Mouse (Mus musculus) 3T3-L1 (cell line): ENCODE results near the gene Mdc1.

Experiments used
- DNase-seq: peaks from one replicate; pipeline ENCODE4 v3.0.0-alpha.2; 2015; ENCODE audit warnings: low read depth, low spot score

The Mdc1 gene

DNA sequence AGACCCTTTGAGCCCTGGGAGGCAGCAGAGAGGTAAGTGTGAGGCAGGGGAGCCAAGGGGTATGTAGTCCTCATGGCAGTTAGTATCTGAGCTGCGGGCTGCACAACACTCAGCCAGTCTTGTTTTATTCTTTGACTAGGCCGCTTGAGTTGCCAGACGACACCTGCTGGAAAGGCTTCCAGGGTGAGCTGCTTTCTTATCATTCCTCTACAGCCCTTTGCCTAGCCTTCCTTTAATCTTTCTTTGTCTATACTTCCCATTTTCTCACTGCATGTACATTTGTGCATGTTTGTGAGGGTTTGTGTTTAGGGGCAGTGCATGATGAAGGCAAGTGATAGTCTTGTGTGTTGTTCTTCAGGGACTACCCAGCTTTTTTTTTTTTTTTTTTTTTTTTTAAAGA lies 9.7 kb downstream of the Mdc1 start:
- DNase-seq: no peak

DNA sequence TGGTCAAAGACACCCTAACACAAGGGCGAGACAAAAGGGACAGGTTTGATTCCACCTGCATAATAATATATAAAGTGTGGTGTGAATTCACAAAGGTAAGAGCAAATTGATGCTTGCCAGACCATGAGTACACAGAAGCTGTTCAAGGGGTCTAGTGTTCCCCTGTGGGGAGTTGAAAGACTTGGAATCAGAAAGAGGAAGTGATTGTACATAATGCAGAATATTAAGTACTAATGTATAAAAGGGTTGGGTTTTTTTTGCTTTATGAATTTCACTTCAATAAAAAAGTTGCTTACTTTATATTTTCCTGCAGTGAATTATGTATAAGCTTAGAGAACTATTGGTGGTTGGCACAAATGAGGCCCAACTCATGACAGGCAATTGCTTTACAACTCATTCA lies 18.1 kb downstream of the Mdc1 start:
- no peak for DNase-seq

DNA sequence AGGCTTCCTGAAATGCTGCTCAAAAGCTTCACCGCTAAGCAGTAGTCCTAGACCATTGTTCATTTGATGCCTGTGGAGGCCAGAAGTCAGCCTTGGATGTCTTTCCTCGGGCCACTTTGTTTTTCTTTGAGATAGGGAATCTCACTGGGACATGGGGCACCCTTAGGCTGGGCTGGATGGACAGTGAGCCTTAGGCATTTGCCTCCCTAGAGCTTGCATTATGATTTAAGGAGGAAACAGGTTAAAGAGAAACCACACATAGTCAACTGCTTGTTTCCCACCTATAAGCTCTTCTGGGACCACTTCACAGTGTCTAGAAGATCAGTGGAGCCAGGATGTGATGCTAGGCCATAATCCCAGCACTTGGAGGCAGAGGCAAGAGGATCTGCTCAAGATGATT lies 18.5 kb downstream of the Mdc1 start:
- DNase-seq: no peak

DNA sequence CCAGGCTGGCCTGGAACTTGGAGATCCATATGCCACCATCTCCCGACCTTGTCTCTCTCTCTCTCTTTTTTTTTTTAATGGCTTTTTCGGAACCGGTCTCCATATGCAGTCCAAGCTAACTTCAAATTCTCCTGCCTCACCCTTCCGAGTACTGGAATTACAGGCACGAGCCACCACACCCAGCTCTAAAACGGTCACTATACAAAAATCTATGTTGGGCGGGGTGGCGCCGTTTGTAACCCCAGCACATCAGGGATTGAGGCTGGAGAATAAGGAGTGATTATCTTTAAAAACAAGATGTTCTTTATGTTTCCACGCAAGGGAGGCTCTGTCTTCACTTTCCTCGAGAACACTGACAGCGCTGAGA lies 19.5 kb downstream of the Mdc1 start:
- DNase-seq: no peak

DNA sequence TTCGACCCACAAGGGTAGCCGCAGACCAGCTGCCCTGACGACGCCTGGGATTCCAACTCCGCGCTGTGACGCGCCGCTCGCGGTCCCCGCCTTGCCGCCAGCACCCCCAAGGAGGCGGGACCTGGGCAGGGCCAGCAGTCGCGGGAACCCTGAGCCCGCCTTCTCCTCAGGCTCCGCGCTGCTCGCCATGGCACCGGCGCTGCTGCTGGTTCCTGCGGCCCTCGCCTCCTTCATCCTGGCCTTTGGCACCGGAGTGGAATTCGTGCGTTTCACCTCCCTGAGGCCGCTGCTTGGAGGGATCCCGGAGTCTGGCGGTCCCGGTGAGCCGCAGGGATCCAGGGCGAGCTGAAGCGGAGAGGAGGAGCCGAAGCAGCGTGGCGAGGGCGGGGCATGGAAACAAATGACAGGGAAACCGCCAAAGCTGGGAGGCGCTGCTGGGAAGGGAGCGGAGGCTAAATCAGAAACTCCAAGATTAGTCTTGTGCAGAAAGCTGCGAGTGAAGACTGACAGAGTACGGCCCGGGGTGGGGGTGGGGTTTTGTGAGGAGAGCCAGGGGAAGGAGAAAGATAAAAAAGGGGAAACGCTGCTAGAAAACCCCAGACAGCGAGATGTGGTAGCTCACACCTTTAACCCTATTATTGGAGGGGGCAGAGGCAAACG lies 20.0 kb downstream of the Mdc1 start, which contains the start of gene Nrm:
Gene Nrm (plus strand): TSS at position 121 of the 660 bp plus-strand sequence.
- peak; percentile 95 for DNase-seq

DNA sequence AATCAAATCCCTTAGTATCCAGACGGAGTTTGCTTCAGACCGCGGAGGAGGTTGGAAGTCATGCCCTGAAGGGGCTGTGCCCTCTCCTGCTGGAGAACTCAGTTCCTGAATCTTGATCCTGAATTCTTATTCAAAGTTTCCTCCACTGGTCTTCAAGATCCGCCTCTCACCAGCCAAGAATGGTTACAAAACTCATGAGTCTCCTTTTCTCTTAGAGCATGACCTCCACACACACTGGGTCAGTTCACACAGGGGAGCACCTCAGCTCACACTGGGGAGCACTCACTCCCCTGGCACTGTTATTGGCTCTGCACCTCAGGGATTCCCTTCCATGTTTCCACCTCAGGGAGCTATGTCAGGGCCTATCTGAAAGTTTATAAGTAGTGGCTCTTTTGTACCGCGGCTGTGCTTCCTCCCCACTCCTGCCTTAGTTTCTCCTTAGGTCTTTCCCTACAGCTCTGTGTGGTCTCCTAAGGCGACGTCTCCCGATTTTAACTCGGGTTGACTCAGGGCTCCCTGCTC lies 23.6 kb downstream of the Mdc1 start:
- no peak for DNase-seq

DNA sequence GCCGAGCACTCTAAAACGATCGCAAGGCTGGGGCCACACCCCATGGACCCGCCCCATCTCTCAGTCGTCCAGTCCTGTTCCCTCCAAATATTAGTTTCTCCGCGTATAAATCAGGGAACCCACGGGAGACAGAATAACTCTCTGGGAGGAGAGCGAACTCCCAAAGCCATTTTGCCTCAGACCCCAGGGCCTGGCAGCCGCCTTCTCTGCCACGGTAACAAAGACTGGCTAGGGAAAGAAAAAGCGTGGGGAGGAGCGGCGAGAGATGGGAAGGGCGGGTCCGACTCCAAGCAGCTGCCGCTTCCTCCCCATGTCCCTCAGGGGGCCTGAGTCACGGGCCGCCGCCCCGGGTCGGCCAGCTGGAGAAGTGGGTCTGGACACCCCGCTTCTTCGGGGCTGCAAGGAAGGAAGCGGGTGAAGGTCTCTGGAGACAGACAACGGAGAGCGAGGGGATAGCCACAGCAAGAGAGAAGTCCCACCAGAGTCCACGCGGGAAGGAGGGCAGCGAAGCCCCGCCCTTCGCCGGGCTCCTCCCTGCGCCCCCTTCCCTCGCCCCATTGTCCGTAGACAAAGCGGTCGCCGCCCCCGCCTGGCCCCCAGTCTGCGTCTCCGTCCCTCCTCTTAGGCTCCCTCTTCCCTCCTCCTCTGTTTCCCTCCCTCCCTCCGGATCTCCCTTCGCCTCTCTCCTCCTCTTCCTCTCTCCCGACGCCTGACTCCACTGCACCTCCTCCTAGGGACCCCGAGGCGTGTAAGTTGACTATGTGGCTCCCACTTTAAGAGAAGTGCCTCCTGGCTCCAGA lies 24.4 kb downstream of the Mdc1 start, which contains the start of gene Ppp1r18:
Gene Ppp1r18 (plus strand): TSS at position 113 of the 800 bp plus-strand sequence.
- DNase-seq: peak; percentile 88

DNA sequence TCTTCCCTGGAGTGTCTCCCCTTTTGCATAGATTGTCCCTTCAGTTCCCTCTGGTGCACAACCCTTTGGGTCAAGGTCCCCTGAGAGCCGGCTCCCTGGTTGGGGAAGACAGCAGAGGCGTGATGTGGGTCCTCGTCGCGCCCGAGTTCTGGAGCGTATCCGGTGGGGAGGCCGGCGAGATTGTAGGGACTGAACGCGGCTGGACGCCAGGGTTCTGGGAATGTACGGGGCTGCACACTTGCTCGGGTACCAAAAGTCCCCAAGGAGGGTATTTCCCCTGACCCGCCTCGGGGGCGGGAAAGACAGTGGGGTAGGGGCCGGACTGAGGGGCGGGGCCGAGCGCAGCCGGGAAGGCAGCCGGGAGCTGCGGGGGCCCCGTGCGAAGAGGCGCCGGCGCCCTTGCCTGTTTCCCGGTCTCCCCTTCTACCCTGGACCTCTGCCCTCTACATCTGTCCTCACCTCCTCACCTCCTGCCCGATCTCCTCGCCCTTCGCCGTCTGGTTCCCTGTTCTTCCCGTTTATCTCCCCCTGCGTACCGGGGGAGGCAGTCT lies 25.0 kb downstream of the Mdc1 start:
- DNase-seq: peak; percentile 76

DNA sequence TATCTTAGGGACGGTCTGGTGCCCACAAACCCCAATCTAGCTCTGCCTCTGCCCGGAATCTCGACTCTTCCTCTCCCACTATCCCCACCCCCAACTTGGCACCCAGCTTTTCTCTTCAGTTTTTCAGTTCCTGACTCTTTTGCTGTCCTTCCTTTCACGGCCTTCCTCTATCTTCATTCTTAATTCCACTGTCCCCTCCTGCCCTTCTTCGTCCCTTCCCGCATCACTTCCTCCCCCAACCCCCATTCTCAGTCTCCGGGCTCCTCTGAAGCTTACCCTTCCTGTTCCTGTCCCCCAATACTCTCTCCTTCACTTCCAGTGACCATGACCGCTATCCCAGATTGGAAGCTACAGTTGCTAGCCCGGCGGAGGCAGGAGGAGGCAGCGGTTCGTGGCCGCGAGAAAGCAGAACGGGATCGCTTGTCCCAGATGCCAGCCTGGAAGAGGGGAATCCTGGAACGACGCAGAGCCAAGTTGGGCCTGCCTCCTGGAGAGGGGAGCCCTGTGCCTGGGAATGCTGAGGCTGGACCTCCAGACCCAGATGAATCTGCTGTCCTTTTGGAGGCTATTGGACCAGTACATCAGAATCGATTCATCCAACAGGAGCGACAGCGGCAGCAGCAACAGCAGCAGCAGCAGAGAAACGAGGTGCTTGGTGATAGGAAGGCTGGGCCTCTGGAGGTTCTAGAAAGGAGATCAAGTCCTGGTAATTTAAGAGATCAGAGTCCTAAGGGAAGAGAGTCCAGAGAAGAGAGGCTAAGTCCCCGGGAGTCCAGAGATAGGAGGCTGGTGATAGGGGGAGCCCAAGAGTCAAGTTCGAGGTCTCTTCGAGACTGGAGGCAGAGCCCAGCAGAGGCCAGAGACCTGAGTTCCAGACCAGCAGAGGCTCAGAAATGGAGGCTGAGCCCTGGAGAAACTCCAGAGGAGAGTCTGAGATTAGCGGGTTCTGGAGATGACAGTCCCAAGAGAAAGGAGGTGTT lies 25.9 kb downstream of the Mdc1 start:
- DNase-seq: peak; percentile 82

DNA sequence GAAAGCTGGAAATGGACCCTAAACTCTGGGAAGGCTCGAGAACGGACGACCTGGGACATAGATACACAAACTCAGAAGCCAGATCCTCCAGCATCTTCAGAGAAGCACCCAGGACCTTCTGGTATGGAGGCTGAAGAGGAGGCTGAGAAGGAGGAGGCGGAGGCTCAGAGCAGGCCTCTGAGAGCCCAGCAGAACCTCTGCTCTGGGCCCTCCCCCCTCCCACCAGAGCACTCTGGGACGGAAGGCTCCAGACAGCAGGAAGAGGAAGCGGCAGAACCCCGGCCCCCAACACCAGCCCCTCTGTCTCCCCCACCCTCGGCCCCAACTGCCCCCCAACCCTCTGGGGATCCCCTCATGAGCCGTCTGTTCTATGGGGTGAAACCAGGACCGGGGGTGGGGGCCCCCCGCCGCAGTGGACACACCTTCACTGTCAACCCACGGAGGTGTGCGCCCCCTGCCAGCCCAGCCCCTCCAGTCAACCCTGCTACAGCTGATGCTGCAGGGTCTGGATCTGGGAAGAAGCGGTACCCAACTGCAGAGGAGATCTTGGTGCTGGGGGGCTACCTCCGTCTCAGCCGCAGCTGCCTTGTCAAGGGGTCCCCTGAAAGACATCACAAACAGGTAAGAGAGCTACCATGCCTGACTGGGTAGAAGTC lies 27.0 kb downstream of the Mdc1 start:
- peak; percentile 66 for DNase-seq

DNA sequence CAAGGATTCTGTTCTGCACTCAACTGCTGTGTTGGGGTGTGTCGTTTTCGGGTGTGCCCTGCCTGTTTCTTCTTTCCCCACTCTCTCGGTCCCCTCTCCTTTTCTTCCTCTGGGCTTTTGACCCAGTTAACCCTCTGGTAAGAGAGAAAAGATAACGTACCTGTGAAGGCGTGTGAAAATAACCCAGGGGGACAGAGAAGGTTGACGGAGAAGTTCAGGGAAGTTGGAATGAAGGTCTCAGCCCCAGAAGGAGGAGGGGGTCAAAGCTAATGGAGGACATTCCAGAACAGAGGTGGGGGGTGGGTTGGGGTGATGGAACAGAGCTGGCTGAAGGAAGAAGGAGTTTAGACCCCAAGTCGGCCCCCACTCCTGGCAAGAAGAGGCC lies 27.6 kb downstream of the Mdc1 start:
- DNase-seq: peak; percentile 26

DNA sequence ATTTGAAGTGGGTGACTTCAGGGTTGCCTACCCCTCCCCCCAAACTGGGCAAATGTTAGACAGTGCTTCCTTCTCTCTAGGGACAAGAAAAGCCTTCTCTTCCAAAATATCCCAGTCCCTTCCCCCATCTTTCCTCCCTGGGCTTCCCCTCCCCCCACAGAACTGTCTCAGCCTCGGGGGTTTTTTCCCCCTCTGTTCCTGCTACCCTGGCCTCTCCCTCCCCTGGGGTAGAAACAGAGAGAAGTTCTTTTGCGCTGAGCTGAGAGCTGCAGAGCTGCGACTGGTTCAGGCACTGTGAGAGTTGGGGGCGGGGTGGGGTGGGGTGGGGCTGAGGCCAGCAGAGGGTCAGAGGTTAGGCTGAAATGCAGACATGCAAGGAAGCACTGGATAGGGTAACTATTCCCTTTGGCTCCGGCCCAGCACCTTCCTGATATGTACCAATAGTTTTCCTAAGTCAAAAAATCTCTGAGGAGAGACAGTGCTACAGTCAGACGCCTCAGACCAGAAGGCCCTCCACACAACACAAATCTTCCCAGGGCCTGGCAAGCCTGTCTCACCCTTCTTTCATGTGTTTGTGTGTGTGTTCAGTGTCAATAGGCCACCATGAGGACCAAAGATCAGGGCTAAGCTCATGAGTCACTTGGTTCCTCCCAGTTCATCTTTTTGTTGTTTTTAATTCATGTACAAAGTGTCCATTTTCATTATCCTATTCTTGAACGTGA lies 28.2 kb downstream of the Mdc1 start:
- peak; percentile 64 for DNase-seq

DNA sequence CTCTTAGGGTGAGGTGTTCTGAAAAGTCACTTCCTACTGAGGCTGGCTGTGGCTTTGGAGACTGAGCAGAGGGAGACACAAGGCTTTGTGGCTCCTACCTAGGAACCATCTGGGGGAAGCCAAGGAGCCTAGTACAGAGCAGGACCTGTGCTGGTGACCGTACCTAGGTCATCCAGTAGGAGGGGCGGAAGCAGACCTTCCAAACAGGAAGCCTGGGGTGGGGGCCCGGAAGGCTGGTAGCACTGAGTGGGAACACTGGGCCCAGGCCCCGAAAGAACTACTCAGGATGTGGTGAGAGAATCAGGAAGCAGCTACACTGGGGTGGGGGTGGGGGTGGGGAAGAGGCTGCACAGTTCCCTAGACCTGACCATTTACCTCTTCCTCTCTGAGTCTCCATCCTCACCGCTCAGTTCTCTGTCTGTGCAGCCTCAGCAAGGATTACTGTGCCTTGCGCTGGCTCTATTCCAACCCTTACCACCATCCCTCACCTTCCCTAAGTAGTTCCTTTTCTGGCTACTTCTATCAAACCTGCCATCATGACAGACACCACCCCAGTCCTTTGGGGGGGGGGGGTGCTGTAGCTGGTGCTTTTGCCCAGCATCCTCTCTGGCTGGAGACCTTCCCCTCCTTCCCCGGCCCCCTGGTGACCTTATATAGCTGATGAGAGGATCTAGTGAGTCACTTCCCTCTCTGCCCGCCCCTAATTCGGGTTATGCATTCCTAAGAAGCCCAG lies 29.0 kb downstream of the Mdc1 start:
- DNase-seq: peak; percentile 91

DNA sequence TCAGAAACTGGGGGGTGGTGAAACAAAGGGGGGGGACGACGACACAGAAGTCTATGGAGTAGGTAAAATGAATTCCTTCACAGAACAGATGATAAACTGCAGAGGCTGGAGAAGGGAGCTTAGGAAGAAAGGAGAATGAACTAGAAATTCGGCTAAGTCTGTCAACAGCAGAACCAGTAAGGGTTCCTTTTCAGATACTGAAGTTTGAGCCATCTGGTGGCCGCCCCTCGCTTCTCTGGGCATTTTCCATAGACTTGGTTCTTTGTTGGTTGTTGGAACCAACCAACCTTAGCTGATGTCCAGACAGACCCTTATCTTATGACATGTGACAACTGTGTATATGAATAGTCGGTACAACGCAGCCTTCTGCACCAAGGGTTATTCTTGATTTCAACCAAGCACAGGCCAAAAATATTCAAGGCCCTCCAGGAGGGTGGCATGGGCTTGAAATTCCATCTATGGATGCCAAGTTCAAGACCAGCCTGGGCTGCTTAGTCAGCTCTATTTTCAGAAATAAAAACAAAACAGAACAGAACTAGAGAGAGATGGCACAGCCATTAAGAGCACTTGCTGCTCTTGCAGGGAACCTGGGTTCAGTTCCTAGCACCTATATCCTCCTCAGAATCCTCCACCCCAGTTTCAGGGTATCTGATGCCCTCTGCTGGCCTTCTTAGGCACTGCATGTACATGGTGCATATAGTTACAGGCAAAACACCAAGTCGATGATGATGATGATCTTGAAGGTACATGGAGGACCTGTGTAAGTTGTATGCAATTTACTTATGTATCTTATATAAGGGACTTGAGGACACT lies 29.8 kb downstream of the Mdc1 start:
- peak; percentile 68 for DNase-seq

DNA sequence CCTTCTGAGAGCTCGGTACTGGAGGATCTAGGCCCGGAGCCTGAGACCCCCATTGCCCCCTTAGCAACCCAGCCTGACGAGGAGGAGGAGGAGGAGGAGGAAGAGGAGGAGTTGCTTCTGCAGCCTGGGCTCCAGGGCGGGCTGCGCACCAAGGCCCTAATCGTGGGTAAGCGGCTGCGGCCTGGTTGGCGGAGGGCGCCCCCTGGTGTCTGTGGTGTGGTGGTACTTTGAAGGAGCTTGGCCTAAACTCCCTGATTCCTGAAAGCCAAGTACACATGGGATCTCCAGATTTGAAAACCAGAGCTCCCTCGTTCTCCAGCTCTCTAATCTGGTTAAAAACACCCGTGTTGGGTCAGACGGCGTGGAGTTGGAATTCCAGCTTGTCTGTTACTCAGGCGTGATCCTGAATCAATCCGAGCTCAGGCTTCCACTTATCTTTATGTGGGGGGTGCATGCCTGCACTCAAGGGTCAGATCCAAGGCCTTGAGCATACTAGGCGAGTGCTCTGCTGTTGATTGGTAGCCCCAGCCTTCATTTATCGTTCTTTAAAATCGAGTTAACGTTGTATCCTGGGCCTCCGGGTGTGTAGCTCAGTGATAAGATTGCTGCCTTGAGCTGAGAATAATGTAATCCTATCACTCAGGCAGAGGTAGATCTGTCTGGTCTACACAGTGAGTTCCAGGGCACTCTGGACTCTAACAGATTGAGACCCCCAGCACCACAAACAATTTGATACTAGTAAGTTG lies 32.6 kb downstream of the Mdc1 start:
- peak; percentile 83 for DNase-seq

DNA sequence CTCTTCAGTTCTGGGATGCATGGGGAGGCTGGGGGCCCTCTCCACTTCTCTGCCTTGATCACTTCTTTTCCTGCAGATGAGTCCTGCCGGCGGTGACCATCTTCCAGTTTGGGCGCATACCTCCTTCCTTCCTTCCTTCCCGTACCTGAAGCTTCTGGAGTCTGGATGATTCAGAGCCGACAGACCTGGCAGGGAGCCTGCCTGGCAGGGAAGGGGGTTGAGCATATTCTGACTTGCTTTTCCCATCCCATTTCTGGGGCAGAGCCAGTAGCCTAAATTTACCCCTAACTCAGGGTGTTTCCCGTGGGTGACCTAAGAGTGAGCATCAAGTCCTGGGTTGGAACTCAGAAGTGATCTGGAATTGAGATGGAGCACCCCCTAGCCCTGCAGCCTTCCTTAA lies 33.4 kb downstream of the Mdc1 start:
- DNase-seq: peak; percentile 38

DNA sequence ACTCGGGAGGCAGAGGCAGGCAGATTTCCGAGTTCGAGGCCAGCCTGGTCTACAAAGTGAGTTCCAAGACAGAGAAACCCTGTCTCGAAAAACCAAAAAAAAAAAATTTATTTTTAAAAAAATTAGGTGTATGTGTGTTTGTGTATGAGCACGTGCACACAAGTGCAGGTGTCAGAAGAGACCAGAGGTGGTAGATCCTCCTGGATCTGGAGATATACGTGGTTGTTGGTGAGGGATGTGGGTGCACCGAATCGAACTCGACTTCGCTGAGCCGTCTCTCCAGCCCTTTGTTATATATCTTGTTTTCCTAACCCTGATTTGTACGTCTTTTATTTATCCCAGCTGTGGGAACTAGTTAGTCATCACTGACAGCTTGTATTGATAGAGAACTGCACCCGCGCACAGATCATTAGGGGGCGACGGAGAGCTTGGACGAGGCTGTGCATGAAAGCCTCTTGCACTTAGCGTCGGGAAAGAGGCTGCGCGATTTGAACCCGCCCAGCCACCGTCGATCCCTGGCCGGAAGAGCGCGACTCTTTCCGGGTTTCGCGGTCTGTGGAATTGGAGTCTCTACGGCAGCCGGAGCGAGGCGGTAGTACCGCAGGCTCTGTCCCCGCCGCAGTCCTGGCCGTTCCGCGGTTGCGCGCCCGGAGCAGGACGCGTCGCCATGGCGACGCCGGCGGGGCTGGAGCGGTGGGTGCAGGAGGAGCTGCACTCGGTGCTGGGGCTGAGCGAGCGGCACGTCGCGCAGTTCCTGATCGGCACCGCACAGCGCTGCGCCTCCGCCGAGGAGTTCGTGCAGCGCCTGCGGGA lies 38.1 kb downstream of the Mdc1 start, which contains the start of gene Dhx16:
Gene Dhx16 (plus strand): TSS at position 575 of the 813 bp plus-strand sequence.
- peak; percentile 99 for DNase-seq
